Mouse (Mus musculus) erythroblast, embryonic 14.5 days (primary cell): ENCODE results near the gene Mcrs1. TPM values are rescaled to one million over a fixed set of nuclear protein-coding genes. Genes with fewer than 3 reads are reported as not detected.
A peak's percentile ranks its signal among the peaks of the same experiment; 100 is the strongest.

Experiments used
- H3K27me3 ChIP-seq: 2 replicates; pipeline ENCODE4 v1.6.1; 2012; ENCODE audit warnings: inconsistent platforms; ENCODE audit not compliant: control insufficient read depth
- H3K36me3 ChIP-seq: 2 replicates; pipeline ENCODE4 v1.6.1; 2012; ENCODE audit warnings: mild to moderate bottlenecking, inconsistent platforms; ENCODE audit not compliant: control insufficient read depth
- H3K4me1 ChIP-seq: 2 replicates; pipeline ENCODE4 v1.6.1; 2012; ENCODE audit warnings: inconsistent platforms; ENCODE audit not compliant: control insufficient read depth
- H3K4me3 ChIP-seq: replicated peaks from 2 replicates; pipeline ENCODE3; 2012; ENCODE audit warnings: moderate library complexity, mild to moderate bottlenecking, inconsistent platforms
- H3K9me3 ChIP-seq: 2 replicates; pipeline ENCODE4 v1.6.1; 2012; ENCODE audit warnings: low read length, inconsistent platforms, mixed read lengths; ENCODE audit not compliant: control insufficient read depth
- GATA1 ChIP-seq: IDR thresholded peaks from 2 replicates; pipeline ENCODE4 v1.6.1; 2012; ENCODE audit warnings: low read length, inconsistent platforms, mixed read lengths
- TAL1 ChIP-seq: IDR thresholded peaks from 3 replicates; pipeline ENCODE4 v1.6.1; 2012; ENCODE audit warnings: low read length, inconsistent platforms, mixed read lengths
- polyA plus RNA-seq: library from polyadenylated mRNA; stranded (reverse); fragments of >175 nt; gene quantifications from 2 replicates; pipeline ENCODE4 v1.2.3, GENCODE M21; 2012

The Mcrs1 gene
- polyA plus RNA-seq, 1 experiment = 12.0 TPM

DNA sequence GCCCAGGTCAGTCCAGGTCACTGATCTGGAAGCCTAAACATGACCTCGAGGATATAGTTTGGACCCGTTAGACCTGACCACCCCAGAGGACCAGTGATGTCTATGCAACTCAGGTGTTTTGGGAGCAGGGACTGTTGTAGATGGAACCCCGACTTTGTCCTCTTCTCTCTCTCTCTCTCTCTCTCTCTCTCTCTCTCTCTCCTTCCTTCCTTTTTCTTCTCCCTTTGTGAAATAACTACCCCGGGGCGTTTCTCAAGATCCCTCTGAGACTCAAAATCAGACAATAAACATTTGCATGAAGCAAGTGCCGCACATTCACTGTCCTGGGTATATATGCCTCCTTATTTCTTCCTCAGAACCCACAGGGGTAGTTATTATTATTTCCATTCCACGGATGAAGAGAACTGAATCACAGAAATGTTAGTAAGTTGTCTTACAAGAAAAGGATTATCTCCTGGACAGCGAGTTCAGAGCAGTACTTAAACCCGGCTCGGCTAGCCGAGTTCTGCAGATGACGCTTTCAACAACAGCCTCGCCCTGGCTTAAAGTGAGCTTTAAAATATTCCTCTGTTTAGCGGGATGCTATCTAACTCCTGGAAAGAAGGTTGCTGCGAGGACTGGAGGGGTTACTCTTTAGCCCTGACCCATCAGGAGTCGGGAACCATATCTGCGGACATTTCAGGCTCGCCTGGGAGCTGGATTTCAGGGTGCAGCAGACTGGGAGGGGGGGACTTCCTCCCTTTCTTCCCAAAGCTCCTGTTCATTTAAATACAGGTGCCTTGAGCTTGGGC lies 28.8 kb downstream of the Mcrs1 start:
- Histone ChIP-seq H3K9me3 (peaks cover 16% of the 10 kb centered on the region; the same call in 1 of the 2 replicates), H3K27me3 (peaks cover 93% of the 10 kb centered on the region), H3K4me3 (peak overlapping the region; percentile 41), H3K4me1 (peaks cover 17% of the 10 kb centered on the region), H3K36me3 (no peaks in the 10 kb centered on the region)
- no peak for TF ChIP-seq TAL1
- TF ChIP-seq GATA1 = no peak

- TF ChIP-seq TAL1 (no peak), GATA1 (no peak)
- Histone ChIP-seq H3K4me3 (no peak overlapping the region), H3K36me3 (no peaks in the 10 kb centered on the region), H3K27me3 (peaks cover 77% of the 10 kb centered on the region), H3K4me1 (peaks cover 29% of the 10 kb centered on the region), H3K9me3 (peaks cover 16% of the 10 kb centered on the region; the same call in 1 of the 2 replicates)
Observed at GRCm38 (mm10) chr15:99221315-99221952, 30.3 kb downstream of the Mcrs1 start.

DNA sequence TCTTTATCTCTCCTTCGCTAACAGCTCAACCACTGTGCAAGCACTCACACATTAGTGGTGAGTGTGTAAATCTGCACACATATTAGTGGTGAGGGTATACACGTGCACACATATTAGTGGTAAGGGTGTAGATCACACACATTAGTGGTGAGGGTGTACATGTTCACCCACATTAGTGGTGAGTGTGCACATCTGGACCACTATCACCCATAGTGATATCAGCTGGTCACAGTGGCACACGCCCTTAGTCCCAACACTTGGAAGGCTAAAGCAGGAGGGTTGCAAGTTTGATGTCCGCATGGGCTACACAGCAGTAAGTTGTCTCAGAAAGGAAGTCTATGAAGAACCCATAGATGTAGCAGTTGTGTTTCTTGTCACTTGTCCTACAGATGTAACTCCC lies 34.1 kb downstream of the Mcrs1 start:
- Histone ChIP-seq H3K4me3 (no peak overlapping the region), H3K36me3 (no peaks in the 10 kb centered on the region; the same call in none of the 2 replicates), H3K9me3 (peaks cover 2% of the 10 kb centered on the region), H3K27me3 (peaks cover 39% of the 10 kb centered on the region), H3K4me1 (peaks cover 28% of the 10 kb centered on the region)
- TF ChIP-seq GATA1 (no peak), TAL1 (no peak)

DNA sequence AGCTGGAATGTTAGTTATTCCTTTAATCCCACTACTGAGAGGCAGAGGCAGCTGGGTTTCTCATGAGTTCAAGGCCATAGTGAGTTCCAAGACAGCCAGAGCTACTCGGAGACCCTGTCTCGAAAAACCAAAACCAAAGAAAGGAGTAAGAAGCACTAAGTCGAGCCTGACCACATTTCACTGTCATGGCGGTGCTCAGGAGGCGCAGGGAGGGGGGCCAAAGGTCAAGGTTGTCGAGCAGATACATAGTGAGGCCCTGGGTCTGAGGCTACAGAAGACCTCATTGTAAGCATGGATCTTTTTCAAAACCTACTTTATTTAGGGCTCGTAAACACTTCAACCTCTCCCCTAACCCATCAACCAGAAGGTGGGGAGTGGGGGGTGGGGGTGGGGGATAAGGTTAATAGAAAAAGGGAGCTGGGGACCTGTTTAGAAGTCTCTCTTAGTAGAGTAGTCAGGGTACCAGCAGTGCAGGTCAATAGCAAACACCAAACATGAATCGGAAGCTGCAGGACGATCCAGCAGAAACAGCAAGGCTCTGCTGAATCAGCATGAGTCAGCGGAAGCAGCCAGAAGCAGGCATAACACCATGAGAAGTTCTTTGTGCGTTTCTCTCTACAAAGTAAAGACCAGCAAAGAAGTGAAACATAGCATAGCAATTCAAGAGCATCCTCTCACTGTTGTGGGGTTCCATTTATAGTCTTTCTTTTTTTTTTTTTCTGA lies 35.9 kb downstream of the Mcrs1 start:
- TF ChIP-seq GATA1 (no peak), TAL1 (no peak)
- Histone ChIP-seq H3K4me3 (no peak overlapping the region), H3K27me3 (peaks cover 22% of the 10 kb centered on the region), H3K9me3 (peaks cover 2% of the 10 kb centered on the region), H3K36me3 (peaks cover 8% of the 10 kb centered on the region), H3K4me1 (peaks cover 28% of the 10 kb centered on the region)

GRCm38 (mm10) chr15:99214941-99215340 lies 36.8 kb downstream of the Mcrs1 start:
- TF ChIP-seq GATA1 = no peak
- no peak for TF ChIP-seq TAL1
- peaks cover 12% of the 10 kb centered on the region for H3K36me3 ChIP-seq

DNA sequence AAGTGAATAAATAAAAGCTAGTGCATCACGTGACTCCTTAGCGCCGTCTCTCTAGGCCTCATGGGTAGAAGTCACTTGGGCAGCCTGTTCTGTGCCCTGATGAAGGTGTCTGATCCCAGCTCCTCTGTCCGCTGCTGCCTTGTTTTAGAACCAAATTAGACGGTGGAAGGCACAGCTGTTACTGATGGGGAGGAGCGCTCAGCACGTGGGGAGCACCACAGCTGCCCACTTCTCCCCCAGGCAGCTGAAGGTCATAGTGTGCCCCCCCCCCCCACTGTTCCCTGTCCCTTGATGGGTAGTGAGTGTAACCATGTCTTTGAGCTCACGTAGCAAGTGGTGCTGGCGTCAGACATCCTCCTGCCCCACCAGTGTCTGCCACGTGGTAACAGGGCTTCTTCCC lies 38.6 kb downstream of the Mcrs1 start:
- Histone ChIP-seq H3K9me3 (peaks cover 2% of the 10 kb centered on the region), H3K4me1 (peaks cover 24% of the 10 kb centered on the region), H3K27me3 (no peaks in the 10 kb centered on the region), H3K36me3 (peaks cover 16% of the 10 kb centered on the region), H3K4me3 (no peak overlapping the region)
- no peak for TF ChIP-seq TAL1
- TF ChIP-seq GATA1 = no peak

More at GRCm38 (mm10) chr15:99214941-99215340, 36.8 kb downstream of the Mcrs1 start:
- H3K4me1 ChIP-seq = peaks cover 28% of the 10 kb centered on the region
- H3K9me3 ChIP-seq = peaks cover 2% of the 10 kb centered on the region
- no peak overlapping the region for H3K4me3 ChIP-seq
- H3K27me3 ChIP-seq = peaks cover 12% of the 10 kb centered on the region

- Histone ChIP-seq H3K4me3 (no peak overlapping the region), H3K4me1 (no peaks in the 10 kb centered on the region), H3K27me3 (no peaks in the 10 kb centered on the region), H3K36me3 (peaks cover 11% of the 10 kb centered on the region; the same call in 1 of the 2 replicates), H3K9me3 (no peaks in the 10 kb centered on the region)
- TF ChIP-seq TAL1 = no peak
- no peak for TF ChIP-seq GATA1
Observed at GRCm38 (mm10) chr15:99205959-99206358, 45.8 kb downstream of the Mcrs1 start.

GRCm38 (mm10) chr15:99198761-99199160 lies 53.0 kb downstream of the Mcrs1 start:
- peaks cover 4% of the 10 kb centered on the region for H3K36me3 ChIP-seq
- H3K9me3 ChIP-seq = no peaks in the 10 kb centered on the region
- TF ChIP-seq TAL1 (no peak), GATA1 (no peak)
- no peaks in the 10 kb centered on the region for H3K27me3 ChIP-seq
- no peak overlapping the region for H3K4me3 ChIP-seq
- no peaks in the 10 kb centered on the region for H3K4me1 ChIP-seq

DNA sequence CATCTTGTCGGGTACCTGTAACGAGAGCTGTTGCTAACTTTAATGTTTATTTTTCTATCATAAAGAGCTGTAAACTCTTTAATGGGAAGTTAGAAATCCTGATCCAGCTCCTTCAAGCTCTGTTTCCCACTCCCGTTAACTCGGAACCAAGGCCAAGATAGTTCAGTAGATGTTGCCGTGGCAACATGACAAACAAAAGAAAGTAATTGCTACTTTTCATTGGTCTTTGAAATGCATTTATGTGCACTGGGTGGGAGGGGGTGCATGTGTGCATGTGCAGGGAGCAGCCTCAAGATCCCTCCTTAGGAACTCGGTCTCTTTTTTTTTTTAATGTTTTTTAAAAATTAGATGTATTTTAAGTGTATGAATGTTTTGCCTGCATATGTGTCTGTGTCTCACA lies 56.7 kb downstream of the Mcrs1 start:
- no peak overlapping the region for H3K4me3 ChIP-seq
- peaks cover 14% of the 10 kb centered on the region for H3K36me3 ChIP-seq
- H3K4me1 ChIP-seq = no peaks in the 10 kb centered on the region
- no peaks in the 10 kb centered on the region for H3K27me3 ChIP-seq
- TF ChIP-seq TAL1 (no peak), GATA1 (no peak)
- no peaks in the 10 kb centered on the region for H3K9me3 ChIP-seq
